Mouse (Mus musculus): Measurements from ENCODE around the gene Prkcb. TPM values are rescaled to one million over a fixed set of nuclear protein-coding genes. Genes with fewer than 3 reads are reported as not detected.

Gene Prkcb
- polyA plus RNA-seq, 2 experiments from 2014 or later = 71.9 to 78.3 TPM

DNA sequence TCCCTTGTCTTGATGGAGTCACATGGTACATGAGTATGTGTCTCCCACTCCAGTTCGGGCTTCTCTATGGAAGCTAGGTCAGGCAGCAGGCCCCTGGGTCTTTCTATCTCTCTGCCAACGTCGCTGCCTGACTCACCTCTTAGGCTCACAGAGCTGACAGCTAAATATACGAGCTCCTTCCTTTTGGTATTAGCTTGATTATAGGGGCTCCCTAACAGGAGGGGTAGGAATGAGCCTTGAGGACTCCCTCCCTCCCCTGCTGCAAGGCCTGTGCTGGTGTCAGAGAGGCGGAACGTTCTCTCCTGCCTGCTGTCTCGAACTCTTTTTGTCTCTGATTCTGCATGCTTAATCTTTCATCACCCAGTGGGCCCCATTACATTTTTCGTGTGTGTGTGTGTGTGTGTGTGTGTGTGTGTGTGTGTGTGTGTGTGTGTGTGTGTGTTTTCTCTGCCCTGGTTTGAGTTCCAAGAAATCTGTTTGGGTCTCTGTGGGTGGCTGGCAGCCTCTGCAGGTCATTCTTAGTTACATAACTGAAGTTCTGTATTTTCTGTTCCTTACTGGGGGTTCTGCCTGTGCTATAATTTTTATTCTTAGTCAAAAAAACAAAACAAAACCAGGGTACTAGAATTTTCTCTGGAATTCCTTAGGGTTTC lies 33.6 kb downstream of the Prkcb start:
- ATAC-seq = no peak

DNA sequence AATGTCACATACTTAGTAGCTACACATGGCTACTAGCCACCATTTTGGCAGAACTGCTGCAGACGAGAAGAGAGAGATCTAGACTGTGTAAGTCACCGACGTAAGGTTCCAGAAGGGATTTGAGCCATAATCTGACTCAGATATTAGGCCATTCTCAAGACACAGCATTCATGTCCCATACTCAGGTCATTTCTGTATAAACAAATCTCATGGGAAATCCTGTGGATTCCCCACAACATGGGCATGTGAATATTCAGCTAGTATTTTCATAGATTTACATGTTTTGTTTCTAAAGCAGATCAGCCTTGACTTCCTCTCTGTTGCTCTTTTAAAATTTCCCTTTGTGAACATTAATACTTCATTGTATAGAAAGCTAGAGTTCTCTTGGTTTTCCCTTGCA lies 39.4 kb downstream of the Prkcb start:
- no peak for ATAC-seq

DNA sequence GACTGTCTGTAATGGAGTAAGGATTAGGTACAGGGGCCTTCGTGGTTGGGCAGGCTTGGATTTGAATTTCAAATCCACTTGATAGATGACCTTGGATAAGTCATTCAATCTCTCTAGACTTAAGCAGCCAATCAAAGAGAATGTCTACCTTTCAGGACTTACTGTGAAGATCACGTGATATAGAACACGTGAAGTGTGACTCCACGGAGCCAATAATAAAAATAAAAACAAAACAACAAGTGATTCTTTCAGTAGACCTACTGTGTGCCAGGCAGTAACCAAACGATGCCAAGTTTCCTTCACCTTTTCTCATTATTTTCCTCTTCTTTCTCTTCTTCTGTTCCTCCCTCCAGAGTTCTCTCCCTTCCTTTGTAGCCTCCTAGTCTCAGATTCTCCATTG lies 39.9 kb downstream of the Prkcb start:
- no peak for ATAC-seq

DNA sequence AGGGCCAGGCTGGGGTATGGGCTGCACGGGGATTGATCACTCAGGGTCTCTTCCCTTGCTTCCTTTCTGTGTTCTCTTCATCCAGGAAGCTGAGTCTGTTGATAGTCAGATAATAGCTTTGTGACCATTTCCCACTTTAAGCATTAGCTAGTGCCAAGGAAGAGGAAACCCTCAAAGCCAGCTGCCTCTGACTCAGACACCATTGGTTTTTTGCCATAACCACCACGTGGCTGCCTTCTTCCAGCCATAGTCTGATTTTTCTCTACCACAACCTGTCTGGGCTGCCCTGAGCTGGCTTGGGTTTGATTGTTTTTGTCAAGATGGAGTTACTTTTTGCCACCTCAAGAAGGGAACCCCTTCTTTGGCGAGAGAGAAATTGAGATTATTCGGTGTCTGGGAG lies 41.0 kb downstream of the Prkcb start:
- no peak for ATAC-seq

DNA sequence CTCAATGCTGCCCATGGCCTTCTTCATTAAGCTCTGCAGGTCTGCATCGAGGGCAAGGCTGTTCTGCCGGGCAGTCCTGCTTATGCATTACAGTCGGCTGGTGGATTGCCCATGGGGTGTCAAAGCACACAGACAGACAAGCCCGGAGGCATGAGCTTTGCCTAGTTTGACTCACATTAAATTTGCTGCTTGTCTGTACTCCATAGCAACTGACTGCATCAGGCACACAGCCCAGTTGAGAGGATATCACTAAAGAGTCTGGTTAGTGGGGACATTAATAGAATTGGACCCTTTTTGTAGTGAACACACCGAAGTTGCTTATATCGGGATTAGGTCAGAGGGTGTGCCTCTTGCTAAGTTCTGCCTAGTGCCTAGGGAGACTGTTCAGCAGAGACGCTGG lies 45.1 kb downstream of the Prkcb start:
- no peak for ATAC-seq

DNA sequence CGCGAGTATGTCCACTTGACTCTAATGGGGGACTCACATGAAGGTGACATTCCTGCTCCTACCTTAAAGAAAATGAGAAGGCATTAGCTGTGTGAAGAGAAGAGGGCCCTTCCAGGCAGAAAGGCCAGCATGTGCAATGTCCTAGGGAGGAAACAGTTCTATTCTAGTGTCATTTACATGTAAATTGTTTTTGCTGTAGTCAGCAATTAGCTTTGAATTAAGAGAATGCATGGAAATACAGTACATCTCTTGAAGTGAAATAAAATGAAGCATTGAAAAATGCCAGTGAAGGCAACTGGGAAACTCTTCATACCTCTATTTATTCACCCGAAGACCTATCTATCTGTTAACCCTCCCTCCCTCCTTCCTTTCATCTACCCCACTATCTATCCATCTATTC lies 48.8 kb downstream of the Prkcb start:
- ATAC-seq = no peak

DNA sequence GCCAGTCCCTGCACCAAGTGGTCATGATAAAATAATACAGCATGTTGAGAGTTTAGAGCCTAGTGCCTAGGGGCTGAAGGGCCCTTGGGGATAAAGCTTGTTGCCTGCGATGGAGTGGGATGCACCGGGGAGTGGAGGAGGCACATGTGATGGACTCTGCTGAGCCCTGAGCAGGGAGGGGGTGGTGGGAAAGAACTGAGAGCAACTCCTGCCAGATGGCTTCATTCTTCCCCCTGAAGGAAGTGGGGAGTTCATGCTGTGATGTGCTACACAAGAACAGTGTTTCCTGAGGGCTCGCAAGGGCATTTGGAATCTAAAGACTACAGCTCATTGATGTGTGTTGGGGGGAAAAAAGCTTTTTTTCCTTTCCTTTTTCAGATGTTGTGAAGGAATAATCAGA lies 49.5 kb downstream of the Prkcb start:
- no peak for ATAC-seq

DNA sequence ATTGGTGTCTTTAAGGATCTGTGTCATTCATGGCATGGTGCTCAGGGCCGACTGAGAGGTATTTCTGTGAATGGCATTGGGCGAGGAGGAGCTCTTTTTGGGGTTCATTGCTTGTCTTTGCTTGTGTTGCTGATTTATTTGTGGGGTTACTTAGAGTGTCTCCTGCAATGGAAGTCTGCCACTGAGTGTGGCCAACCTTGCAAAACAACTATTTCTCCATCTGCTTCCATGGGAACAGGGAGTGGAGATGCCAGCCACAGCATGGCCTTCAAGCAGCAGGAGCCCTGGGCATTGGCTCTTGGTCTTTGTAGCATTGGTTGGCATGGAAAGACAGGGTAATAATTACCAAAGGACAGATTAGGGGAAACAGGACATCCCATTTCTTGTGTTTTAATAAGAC lies 50.9 kb downstream of the Prkcb start:
- ATAC-seq = no peak

DNA sequence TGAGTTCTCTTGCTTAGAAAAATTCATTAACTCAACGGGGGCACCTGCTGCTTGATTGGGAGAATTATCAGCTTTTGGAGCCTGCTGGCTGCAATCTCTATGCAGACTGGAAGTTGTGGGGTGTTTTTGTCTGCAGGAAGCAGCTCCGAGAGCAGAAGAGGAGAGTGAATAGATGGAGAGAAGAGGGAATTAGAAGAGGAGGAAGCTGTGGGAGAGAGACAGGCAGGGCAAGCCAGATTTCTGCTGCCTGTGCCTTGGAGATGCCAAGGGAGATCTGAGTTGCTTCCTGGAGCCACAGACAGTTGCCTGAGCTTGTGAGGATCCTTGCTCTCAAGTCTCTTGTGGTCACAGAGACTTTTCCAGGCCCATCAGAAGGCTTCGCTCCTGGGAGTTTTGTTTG lies 53.3 kb downstream of the Prkcb start:
- ATAC-seq = no peak

DNA sequence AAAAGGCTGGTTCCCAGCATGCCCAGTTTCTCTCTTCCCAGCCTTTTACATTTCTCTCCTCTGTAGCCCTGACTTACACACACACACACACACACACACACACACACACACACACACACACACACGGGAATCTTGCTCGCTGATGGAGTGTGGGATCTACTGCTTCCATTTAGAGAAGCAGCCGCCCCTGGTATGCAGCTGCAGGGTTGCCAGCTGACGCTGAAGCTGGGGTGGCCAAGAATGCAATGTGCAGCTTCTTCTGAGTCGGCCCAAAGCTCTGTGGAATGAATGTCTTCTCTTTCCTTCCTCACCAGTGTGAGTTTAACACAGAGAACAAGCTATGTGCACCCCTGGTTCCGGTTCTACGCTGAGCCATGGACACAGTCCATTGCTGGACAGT lies 56.1 kb downstream of the Prkcb start:
- no peak for ATAC-seq

DNA sequence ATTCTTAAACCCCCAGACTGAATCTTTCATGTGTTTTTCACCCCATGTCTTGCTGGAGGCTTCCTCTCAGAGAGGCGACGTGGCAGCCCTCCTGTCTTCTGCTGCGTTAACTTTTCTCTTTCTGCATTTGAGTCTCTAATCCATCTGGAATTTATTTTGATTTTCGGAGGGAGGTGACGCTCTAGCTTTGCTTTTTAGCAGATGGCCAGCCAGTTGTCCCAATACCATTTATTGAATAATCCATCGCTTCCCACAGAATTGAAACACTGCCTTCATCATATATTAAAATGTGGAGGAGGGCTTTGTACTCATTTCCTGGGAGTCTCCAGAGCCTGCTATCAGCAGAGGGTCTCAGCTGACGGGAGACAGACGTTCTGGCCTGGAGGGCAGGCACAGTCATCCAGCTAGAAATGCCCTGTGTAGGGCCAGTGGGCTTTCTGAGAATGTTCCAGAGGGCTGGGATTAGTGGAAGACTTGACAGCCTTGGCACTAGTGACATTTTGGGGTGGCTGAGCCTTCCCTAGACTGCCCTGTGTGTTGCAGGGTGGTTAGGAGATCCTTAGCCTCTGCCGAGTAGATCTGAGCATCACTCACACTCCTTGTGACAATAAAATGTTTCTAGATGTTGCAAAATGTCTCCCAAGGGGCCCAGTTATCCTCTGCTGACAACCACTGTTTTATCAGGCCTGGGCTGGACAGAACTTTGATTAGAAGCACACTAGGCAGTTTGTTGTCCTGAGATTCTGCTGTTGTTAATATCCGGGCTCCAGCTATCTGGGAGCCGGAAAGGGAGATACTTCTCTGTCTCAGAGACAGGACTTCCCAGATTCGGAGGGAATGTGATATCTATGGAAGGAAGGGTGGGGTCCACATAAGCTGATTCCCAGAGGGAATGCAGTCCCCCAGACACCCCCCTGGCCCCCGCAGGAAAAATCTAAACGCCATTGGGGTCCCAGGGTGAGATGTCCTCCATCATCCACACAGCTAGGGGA lies 58.0 kb downstream of the Prkcb start:
- ATAC-seq = no peak

DNA sequence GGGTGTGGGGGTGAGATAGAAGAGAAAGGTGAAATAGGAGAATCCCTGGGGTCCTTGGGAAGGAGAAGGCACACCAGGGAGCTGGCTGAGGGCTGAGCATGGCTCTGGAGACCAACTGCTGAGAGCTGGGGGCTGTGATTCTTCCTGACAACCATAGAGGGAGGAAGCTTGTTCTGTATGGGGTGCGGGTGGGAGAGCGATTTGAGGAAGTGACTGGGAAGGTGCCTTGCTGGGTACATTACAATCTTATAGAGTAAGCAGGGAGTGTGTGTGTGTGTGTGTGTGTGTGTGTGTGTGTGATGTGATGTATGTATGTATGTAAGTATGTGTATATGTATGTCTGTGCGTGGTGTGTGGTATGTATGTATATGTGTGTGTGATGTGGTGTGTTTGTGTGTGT lies 58.9 kb downstream of the Prkcb start:
- ATAC-seq = no peak

DNA sequence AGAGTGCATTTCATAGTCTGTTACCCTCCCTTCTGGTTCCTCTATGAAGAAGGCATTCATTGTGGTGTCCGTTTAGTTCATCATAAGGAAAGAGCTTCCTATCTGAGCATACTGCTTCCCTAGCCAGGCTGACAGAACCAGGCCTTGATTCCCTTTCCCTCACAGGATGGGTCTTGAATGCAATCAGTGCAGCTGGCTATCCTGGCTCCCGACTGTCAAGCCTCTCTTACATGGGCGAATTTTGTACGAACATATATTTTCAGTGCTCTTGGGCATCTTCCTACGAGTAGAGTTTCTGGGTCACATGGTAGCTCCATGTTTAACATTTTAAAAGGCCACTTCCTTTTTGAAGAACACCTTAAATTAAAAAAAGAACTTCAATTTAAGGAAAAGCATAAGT lies 61.4 kb downstream of the Prkcb start:
- no peak for ATAC-seq

DNA sequence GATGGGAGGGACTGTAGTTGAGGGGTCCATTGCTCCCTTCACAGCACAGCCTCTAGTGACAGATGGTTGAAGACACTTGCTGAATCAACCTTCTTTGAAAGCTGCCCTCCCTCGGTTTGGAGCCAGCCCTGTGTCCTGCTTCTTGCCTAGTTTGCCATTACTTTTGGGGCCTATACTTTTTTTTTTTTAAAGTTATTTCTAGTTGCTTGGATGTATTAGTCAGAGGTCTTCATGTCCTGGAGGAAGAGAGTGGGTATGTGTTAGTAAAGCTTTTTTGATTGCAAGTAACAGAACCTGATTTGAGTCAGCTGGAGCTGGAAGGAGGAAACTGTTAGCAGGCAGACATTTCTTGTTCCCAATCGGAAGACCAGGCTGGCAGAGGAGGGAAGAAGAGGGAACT lies 62.2 kb downstream of the Prkcb start:
- no peak for ATAC-seq

DNA sequence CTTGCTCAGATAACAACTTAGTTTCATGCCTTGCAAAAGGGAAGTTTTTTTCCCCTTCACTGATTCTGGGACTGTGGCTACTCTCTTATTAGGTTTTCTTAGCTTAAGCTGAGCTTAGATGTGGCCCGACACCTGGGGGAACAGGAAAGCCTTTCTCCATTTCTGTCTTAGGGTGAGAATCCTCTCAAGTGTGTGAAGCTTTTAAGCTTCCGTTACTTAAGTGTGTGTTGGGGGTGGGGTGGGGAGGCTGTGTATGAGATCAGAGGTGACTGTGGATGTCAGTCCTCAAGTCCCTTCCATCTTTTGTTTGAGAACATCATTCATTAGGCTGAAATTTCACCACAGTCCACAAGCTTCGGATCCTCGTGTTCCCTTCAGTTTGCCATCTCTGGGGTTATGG lies 63.3 kb downstream of the Prkcb start:
- no peak for ATAC-seq

DNA sequence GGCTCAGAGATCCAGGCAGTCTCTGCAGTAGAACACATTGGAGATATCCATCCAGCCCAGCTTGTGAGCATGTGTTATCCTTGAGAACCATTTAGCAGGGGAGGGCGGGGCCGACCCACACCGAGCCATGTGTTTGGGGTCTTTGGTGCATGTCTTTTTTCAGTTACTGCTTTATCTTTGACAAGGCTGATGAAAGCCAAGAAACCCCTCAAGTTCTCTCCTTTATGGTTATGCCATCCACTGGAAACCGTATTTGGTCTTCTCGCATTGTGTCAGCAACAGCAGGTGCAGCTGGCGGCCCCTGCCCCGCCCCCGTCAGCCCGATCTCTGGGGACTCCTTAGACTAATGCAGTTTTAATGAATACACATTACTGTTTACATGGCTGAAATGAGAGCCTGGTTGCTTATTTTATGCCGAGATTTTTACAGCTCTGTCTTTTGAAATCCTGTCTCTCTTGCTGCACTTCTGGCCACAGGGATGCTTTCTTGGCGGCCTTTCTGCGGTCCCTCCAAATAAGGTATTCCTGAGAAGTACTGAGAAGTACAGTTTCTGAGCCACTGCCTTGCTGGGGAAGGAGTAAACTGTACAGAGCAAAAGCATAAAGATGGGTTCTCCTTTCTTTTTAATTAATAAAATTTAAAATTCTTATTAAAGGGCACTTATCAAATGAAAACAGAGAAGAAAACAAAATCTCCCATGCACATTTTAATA lies 64.2 kb downstream of the Prkcb start:
- ATAC-seq = no peak

DNA sequence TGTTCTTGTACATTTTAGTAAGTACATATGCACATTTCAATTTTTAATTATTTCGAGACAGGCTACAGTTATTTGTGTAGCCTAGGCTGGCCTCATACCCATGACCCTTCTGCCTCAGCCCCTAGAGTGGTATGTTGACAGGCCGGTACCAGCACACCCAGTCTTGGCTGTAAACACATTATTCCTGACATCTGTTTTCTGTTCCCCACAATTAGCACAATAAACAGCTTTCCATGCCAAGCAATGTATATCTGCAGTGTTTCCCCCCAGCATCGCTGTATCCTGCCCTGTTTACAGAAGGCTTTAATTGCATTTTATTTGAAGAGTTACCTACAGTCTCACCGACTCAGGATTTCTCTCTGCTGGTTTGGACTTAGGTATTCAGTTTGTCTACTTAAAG lies 64.8 kb downstream of the Prkcb start:
- ATAC-seq = no peak

DNA sequence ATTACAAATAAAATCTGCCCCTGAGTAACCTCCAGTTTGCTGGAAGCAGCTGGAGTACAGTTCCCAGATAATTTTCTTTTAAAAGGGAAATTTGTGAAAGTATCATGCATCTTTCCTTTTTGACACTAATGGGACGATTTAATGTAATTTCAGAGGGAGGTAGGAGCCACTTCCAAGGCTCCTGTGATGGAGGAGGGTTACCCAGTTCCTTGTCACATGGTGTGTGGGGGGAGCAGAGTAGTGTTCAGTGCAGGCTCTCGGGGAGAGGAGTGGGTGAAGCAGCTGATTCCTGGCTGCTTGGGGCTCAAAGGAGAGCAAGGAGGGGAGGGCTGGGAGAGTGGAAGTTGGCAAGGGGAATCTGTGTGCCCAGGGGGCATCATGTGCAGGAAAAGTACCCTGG lies 68.4 kb downstream of the Prkcb start:
- no peak for ATAC-seq

DNA sequence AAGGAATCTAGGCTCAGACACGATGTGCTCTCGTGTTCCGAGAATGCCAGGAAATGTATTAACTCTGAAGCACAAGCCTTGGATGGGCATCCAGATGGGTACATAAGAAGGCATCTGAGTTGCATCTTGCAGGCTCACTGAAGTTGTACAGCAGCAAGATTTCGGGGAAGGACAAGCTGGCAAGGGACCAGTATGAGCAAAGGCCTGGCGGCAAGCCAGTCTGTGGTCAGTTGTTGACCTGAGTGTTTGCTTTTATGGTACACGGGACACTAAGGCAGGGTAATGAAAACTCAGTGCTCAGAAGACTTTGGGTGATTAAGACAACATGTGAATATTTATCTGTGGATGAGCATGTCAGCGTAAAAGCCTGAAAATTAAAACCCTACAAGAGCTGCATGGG lies 69.3 kb downstream of the Prkcb start:
- ATAC-seq = no peak

DNA sequence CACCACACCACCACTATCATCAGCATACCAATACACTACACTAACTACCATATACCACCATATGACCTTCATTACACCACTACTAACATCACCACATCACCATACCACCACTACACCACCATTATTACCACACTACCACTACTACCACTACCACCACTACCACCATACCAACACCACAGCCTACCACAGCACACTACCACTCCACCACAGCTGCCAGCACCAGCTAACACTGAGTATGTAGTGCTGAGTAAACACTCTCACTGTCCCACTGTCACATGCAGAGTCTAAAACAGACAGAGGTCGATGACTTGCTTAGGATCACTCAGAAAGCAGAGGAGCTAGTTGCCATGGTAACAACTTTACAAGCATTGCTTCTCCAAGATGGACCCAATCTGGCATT lies 78.1 kb downstream of the Prkcb start:
- ATAC-seq = no peak

DNA sequence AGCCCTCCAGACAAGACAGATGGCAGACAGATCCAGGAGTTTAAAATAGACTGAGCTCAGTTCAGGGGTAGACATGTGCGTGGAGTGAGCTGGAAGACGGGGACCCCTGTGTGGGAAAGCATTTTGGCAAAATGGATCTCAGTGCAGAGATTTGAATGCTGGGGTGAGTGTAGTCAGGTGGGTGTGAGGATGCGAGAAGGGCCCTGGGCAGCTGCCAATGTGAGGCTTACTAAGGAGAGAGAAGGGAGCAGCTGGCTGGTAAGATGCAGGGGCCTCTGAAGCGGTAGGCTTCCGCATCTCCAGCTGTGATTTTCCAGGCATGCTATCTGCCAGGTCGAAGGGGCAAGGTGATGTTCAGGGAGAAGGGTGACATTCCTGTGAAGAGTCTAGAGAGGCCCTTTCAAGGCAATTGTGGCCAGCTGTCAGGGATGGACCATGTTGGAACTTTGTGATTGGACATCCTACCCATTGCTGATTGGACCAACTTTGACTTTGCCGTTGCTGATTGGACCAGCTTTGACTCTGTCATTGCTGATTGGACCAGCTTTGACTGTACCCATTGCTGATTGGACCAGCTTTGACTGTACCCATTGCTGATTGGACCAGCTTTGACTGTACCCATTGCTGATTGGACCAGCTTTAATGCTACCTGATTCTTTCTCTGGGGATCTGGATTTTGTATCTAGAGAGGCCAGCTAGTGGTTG lies 78.9 kb downstream of the Prkcb start:
- ATAC-seq = no peak

DNA sequence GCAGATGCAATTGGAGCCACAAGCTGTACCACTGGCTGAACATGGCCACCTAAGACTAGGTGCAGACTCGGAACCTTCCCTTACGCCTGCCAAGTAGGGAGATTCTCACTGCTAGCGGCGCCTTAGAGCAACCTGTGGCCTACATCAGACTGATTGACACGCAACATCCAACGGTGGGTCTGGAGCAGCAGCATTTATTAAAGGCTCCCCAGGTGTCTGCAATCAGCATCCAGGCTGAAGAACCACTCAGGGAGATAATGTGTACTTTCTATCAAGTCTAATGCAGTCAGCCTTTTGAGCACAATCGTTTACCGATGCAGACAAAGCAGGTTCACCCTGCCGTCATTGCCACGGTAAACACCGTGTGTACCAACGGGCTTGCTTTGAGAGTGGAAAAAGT lies 81.9 kb downstream of the Prkcb start:
- no peak for ATAC-seq

DNA sequence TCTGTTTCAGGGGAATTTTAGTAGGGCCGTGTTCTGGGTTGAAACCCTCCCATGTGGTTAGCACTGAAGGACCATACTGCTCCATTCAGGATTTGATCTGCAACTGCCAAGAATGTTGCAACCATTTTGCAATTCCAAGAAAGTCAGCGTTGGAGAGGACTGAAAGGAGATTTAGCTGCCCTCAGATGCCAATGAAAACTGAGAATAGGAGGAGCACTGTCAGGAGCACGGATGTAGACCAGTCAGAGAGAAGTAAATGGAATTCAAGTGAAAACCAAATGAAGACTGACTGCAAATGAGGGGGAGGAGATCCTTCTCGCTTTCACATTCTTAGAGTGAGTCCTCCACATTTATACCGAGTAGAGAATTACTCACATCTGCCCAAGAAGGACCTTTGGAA lies 83.4 kb downstream of the Prkcb start:
- ATAC-seq = no peak
